Mouse (Mus musculus) MEL (cell line): ENCODE measurements at regions not wholly inside any gene's neighbourhood (a gene's known extent, or its start where the extent isn't known, plus 50 kb on each side); places are given as distances from the start of the nearest gene placed in this dataset.

Experiments used
- DNase-seq: peaks from one replicate; pipeline ENCODE4 v3.0.0; 2011; ENCODE audit warnings: low read depth, low spot score
- H3K27ac ChIP-seq: 2 replicates; pipeline ENCODE4 v1.5.1; 2012; ENCODE audit warnings: low read depth, mild to moderate bottlenecking, control low read depth, low read length, moderate library complexity; ENCODE audit not compliant: control insufficient read depth
- H3K27me3 ChIP-seq, 2 experiments: fragments of 150-350 bp in 1 of 2; sonication (generic) in 1 of 2; 2 replicates each; pipeline ENCODE4 v1.6.1; 2012; ENCODE audit warnings: low read length in 2 of 2, mild to moderate bottlenecking in 2 of 2, improper control_type of control experiment in 1 of 2, moderate library complexity in 1 of 2; ENCODE audit not compliant: insufficient read depth in 2 of 2, control insufficient read depth in 1 of 2
- H3K36me3 ChIP-seq, 2 experiments: 2 replicates each; pipeline ENCODE4 v1.6.1; 2012 to 2014; ENCODE audit warnings: low read length in 2 of 2, improper control_type of control experiment in 1 of 2, inconsistent platforms in 1 of 2, mild to moderate bottlenecking in 1 of 2; ENCODE audit not compliant: insufficient read depth in 2 of 2, control insufficient read depth in 1 of 2
- H3K4me1 ChIP-seq, 2 experiments: fragments of 150-350 bp in 1 of 2; sonication (generic) in 1 of 2; 2 replicates each; pipeline ENCODE4 v1.6.1; 2012; ENCODE audit warnings: low read length in 2 of 2, improper control_type of control experiment in 1 of 2, mild to moderate bottlenecking in 1 of 2; ENCODE audit not compliant: insufficient read depth in 2 of 2, control insufficient read depth in 1 of 2
- H3K4me3 ChIP-seq, 2 experiments: fragments of 150-350 bp in 1 of 2; sonication (generic) in 1 of 2; 2 replicates each; pipeline ENCODE4 v1.5.1; 2012; ENCODE audit warnings: low read depth in 2 of 2, low read length in 2 of 2, mild to moderate bottlenecking in 2 of 2, moderate library complexity in 2 of 2, control low read depth in 1 of 2, improper control_type of control experiment in 1 of 2; ENCODE audit not compliant: control insufficient read depth in 1 of 2, insufficient read depth in 1 of 2
- H3K79me2 ChIP-seq: 2 replicates; pipeline ENCODE4 v1.6.1; 2012; ENCODE audit warnings: mild to moderate bottlenecking, low read length, moderate library complexity; ENCODE audit not compliant: control insufficient read depth, poor library complexity, insufficient read depth
- H3K9ac ChIP-seq: 2 replicates; pipeline ENCODE4 v1.6.1; 2012; ENCODE audit warnings: low read depth, mild to moderate bottlenecking, control low read depth, low read length, moderate library complexity; ENCODE audit not compliant: control insufficient read depth, poor library complexity, severe bottlenecking
- H3K9me3 ChIP-seq: fragments of 150-350 bp; sonication (generic); replicated peaks from 2 replicates; pipeline ENCODE4 v1.6.1; 2012; ENCODE audit warnings: mild to moderate bottlenecking, low read length, improper control_type of control experiment, moderate library complexity; ENCODE audit not compliant: insufficient read depth
- CHD1 ChIP-seq: IDR thresholded peaks from 2 replicates; pipeline ENCODE4 v1.6.1; 2012; ENCODE audit warnings: low read depth, mild to moderate bottlenecking, inconsistent platforms, low read length, improper control_type of control experiment
- CTCF ChIP-seq, 3 experiments: IDR thresholded peaks in 2 of 3; conservative IDR thresholded peaks in 1 of 3; 2 replicates each; pipeline ENCODE4 v1.5.1; 2011 to 2012; ENCODE audit warnings: low read length in 3 of 3, low read depth in 2 of 3, mild to moderate bottlenecking in 2 of 3, improper control_type of control experiment in 1 of 3, inconsistent platforms in 1 of 3, mixed read lengths in 1 of 3, moderate library complexity in 1 of 3; ENCODE audit not compliant: control insufficient read depth in 1 of 3, insufficient read depth in 1 of 3, poor library complexity in 1 of 3, severe bottlenecking in 1 of 3
- E2F4 ChIP-seq: IDR thresholded peaks from 2 replicates; pipeline ENCODE4 v1.6.1; 2011; ENCODE audit warnings: low read depth, low read length, improper control_type of control experiment, borderline replicate concordance
- ELF1 ChIP-seq: IDR thresholded peaks from 2 replicates; pipeline ENCODE4 v1.6.1; 2014; ENCODE audit warnings: low read depth, mild to moderate bottlenecking, inconsistent platforms, low read length, improper control_type of control experiment, moderate library complexity
- GATA1 ChIP-seq: IDR thresholded peaks from 2 replicates; pipeline ENCODE4 v1.6.1; 2011; ENCODE audit warnings: low read depth, low read length, improper control_type of control experiment
- HCFC1 ChIP-seq: IDR thresholded peaks from 2 replicates; pipeline ENCODE4 v1.6.1; 2012; ENCODE audit warnings: low read depth, mild to moderate bottlenecking, inconsistent platforms, low read length, improper control_type of control experiment, moderate library complexity
- MAX ChIP-seq: IDR thresholded peaks from 2 replicates; pipeline ENCODE4 v1.6.1; 2011; ENCODE audit warnings: low read length, improper control_type of control experiment
- MEF2A ChIP-seq: IDR thresholded peaks from 2 replicates; pipeline ENCODE4 v1.6.1; 2014; ENCODE audit warnings: low read depth, mild to moderate bottlenecking, inconsistent platforms, low read length, improper control_type of control experiment; ENCODE audit not compliant: poor library complexity, insufficient replicate concordance, severe bottlenecking; ENCODE audit errors: extremely low read depth
- MXI1 ChIP-seq: IDR thresholded peaks from 2 replicates; pipeline ENCODE4 v1.6.1; 2011; ENCODE audit warnings: mild to moderate bottlenecking, low read depth, low read length, improper control_type of control experiment
- MYB ChIP-seq: IDR thresholded peaks from 2 replicates; pipeline ENCODE4 v1.6.1; 2011; ENCODE audit warnings: mild to moderate bottlenecking, low read depth, low read length, improper control_type of control experiment
- POLR2A ChIP-seq, 2 experiments: IDR thresholded peaks; 2 replicates each; pipeline ENCODE4 v1.6.1; 2011 to 2012; ENCODE audit warnings: low read length in 2 of 2, mild to moderate bottlenecking in 2 of 2, control low read depth in 1 of 2, improper control_type of control experiment in 1 of 2, low read depth in 1 of 2, moderate library complexity in 1 of 2; ENCODE audit not compliant: control insufficient read depth in 1 of 2, insufficient read depth in 1 of 2, poor library complexity in 1 of 2
- RAD21 ChIP-seq: IDR thresholded peaks from 2 replicates; pipeline ENCODE4 v1.6.1; 2011; ENCODE audit warnings: mild to moderate bottlenecking, low read depth, low read length, improper control_type of control experiment
- RCOR1 ChIP-seq: IDR thresholded peaks from 2 replicates; pipeline ENCODE4 v1.6.1; 2012; ENCODE audit warnings: low read depth, mild to moderate bottlenecking, inconsistent platforms, low read length, improper control_type of control experiment
- SIN3A ChIP-seq: IDR thresholded peaks from 2 replicates; pipeline ENCODE4 v1.6.1; 2012; ENCODE audit warnings: low read length, improper control_type of control experiment, inconsistent platforms
- SMC3 ChIP-seq: IDR thresholded peaks from 2 replicates; pipeline ENCODE4 v1.6.1; 2011; ENCODE audit warnings: low read depth, low read length, improper control_type of control experiment
- TAL1 ChIP-seq: IDR thresholded peaks from 2 replicates; pipeline ENCODE4 v1.6.1; 2012; ENCODE audit warnings: mild to moderate bottlenecking, inconsistent platforms, low read length, moderate library complexity, mixed read lengths
- TCF12 ChIP-seq: IDR thresholded peaks from 2 replicates; pipeline ENCODE4 v1.6.1; 2014; ENCODE audit warnings: low read depth, mild to moderate bottlenecking, inconsistent platforms, low read length, improper control_type of control experiment, moderate library complexity
- USF2 ChIP-seq, 2 experiments: IDR thresholded peaks; 2 replicates each; pipeline ENCODE4 v1.6.1; 2011 to 2012; ENCODE audit warnings: improper control_type of control experiment in 2 of 2, low read length in 2 of 2, borderline replicate concordance in 1 of 2, inconsistent platforms in 1 of 2, low read depth in 1 of 2, mild to moderate bottlenecking in 1 of 2; ENCODE audit not compliant: insufficient read depth in 1 of 2
- ZC3H11A ChIP-seq: IDR thresholded peaks from 2 replicates; pipeline ENCODE4 v1.6.1; 2012; ENCODE audit warnings: low read depth, mild to moderate bottlenecking, inconsistent platforms, low read length, improper control_type of control experiment
- ZKSCAN1 ChIP-seq: IDR thresholded peaks from 2 replicates; pipeline ENCODE4 v1.6.1; 2012; ENCODE audit warnings: low read depth, mild to moderate bottlenecking, inconsistent platforms, low read length, improper control_type of control experiment, moderate library complexity
- ZMIZ1 ChIP-seq: IDR thresholded peaks from 2 replicates; pipeline ENCODE4 v1.6.1; 2012; ENCODE audit warnings: low read depth, mild to moderate bottlenecking, inconsistent platforms, low read length, improper control_type of control experiment, moderate library complexity

DNA sequence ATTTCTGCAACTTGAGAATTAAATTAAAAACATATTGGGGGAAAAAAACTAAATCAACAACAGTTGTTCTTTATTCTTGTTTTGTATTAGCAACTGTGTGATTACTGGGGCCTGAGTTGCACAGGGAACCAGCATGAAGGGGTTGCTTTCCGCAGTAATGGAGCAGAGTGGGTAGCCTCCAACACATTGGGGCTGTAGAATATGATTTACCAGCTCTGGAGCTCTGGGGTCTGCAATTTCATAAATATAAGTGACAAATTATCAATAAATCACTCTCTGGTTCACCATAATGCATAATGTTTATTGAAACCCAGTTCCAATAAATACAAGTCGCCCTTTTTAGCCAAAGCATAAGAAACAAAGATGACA is 209.4 kb upstream of the Hand2 start:
- Histone ChIP-seq H3K4me3 (no peak overlapping the region), H3K36me3 (peaks cover 0 to 2% of the 10 kb centered on the region in 2 experiments; a peak in 1 of 4 replicates), H3K79me2 (no peaks in the 10 kb centered on the region)
- TF ChIP-seq CTCF (IDR thresholded peaks at IDR 0.05 in 2 of 3, conservative IDR thresholded peaks at IDR 0.05 in 1 of 3; ENCODE audit: control insufficient read depth in 1 of 3, insufficient read depth in 1 of 3, low read depth in 2 of 3, low read length in 3 of 3, poor library complexity in 1 of 3, severe bottlenecking in 1 of 3): no peak
- TF ChIP-seq ZKSCAN1: no peak
- TF ChIP-seq CHD1: no peak
- TF ChIP-seq TCF12: no peak
- TF ChIP-seq MAX: no peak
- no peak for TF ChIP-seq MEF2A
- no peak for TF ChIP-seq POLR2A (IDR thresholded peaks at IDR 0.05; ENCODE audit: control insufficient read depth in 1 of 2, insufficient read depth in 1 of 2, low read depth in 1 of 2, low read length in 2 of 2, poor library complexity in 1 of 2)
- TF ChIP-seq, all 39 proteins: peak for 0
- DNase-seq: no peak
- Histone ChIP-seq H3K9ac (no peak overlapping the region), H3K27ac (no peak overlapping the region), H3K4me1 (no peaks in the 10 kb centered on the region), H3K27me3 (no peaks in the 10 kb centered on the region), H3K9me3 (no peaks in the 10 kb centered on the region)

DNA sequence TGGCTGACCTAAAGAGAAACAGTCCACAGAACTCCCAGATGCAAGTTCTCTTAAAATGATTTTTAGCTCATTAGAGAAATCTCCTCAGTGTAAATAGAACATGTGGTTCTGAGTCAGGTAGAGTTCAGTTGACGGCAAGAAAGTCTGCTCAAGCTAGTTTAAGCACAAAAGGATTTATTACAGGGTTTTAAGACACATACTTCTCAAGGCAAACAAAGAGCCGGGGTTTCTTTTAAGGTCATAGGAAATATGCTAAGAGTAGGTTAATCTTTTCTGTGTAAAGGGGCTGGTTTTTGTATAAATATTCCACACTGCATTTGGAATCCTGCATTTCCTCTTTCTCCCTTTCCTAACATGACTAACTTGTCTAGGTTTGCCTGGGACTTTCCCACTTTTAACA is 206.9 kb upstream of the Hand2 start:
- no peaks in the 10 kb centered on the region for H3K4me1 ChIP-seq
- H3K4me3 ChIP-seq: no peak overlapping the region
- no peak for DNase-seq
- no peak overlapping the region for H3K27ac ChIP-seq
- H3K9ac ChIP-seq: no peak overlapping the region
- peaks cover 0 to 2% of the 10 kb centered on the region in 2 experiments; a peak in 1 of 4 replicates for H3K36me3 ChIP-seq
- no peaks in the 10 kb centered on the region for H3K27me3 ChIP-seq
- no peak for TF ChIP-seq RCOR1
- no peak for TF ChIP-seq E2F4
- no peaks in the 10 kb centered on the region for H3K9me3 ChIP-seq
- no peaks in the 10 kb centered on the region for H3K79me2 ChIP-seq

DNA sequence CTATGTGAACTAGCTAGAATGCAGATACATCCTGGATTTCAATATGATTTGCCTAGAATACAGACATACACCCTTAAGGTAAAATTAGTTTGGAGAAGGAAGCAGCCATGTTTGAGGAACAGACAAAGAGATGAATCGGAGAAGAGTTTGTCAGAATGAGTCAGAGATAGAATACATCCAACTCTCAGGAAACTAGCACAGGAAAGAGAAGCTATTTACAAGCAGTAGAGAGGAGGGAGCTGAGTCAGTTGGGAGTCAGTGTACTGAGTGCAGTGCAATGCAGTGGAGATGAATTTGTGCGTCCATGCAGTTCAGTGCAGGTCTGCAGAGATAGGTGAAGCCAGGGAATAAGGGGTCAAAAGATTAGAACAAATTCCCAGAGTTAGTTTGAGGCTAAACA is 205.5 kb upstream of the Hand2 start:
- Histone ChIP-seq H3K27ac (no peak overlapping the region), H3K9ac (no peak overlapping the region), H3K36me3 (peaks cover 0 to 2% of the 10 kb centered on the region in 2 experiments; a peak in 1 of 4 replicates), H3K27me3 (no peaks in the 10 kb centered on the region), H3K9me3 (no peaks in the 10 kb centered on the region), H3K79me2 (no peaks in the 10 kb centered on the region), H3K4me1 (no peaks in the 10 kb centered on the region), H3K4me3 (no peak overlapping the region)
- no peak for DNase-seq
- no peak for TF ChIP-seq RAD21
- TF ChIP-seq CTCF (IDR thresholded peaks at IDR 0.05 in 2 of 3, conservative IDR thresholded peaks at IDR 0.05 in 1 of 3; ENCODE audit: control insufficient read depth in 1 of 3, insufficient read depth in 1 of 3, low read depth in 2 of 3, low read length in 3 of 3, poor library complexity in 1 of 3, severe bottlenecking in 1 of 3): no peak
- TF ChIP-seq USF2 (IDR thresholded peaks at IDR 0.05; ENCODE audit: borderline replicate concordance in 1 of 2, insufficient read depth in 1 of 2, low read depth in 1 of 2, low read length in 2 of 2): no peak
- TF ChIP-seq CHD1: no peak
- TF ChIP-seq SMC3: no peak
- TF ChIP-seq SIN3A: no peak
- TF ChIP-seq ZMIZ1: no peak
- TF ChIP-seq POLR2A (IDR thresholded peaks at IDR 0.05; ENCODE audit: control insufficient read depth in 1 of 2, insufficient read depth in 1 of 2, low read depth in 1 of 2, low read length in 2 of 2, poor library complexity in 1 of 2): no peak
- no peak for TF ChIP-seq MYB
- TF ChIP-seq ZC3H11A: no peak
- no peak for TF ChIP-seq HCFC1
- no peak for TF ChIP-seq ELF1
- TF ChIP-seq GATA1: no peak
- no peak for TF ChIP-seq MXI1
- no peak for TF ChIP-seq ZKSCAN1
- no peak for TF ChIP-seq TAL1
